Comparison of ENCODE assay signal across 10 mouse cellular contexts in the genomic region with DNA sequence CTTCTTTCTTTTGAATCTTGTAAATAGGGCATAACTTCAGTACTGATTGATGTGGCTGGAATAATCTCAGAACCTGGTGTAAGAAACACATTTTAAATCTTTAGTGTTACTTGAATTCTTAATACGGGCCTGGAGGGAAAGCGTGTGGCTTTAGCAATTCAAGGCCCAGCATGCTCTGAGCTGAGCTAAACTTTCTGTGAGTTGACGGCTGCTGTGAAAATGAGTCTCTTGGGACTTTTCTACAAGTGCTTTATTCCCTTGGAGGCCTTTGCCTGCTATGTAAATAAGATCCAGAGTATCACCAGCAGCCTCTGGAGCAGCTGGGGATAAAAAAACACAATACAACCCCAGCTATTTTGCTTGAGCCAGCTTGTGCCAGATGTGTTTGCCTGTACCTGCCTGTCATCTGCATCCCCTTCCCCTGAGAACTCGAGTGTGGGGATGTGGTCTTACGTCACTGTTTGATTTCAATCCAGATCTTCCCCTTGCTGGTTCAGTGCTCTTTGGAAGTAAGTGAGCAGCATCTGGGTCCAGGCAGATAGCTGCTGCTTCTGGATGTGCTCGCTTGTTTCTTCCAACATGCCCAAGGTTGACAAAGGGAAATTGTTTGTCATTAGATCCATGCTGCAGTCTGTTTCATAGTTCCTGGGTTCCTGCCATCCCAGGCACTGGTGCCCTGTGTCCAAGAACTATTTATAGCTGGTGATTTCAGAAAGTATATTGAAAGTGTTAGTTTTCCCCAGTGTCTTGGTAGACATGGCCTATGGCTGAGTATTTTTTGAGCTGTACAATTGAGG.
DNase-seq lines count a peak whose midpoint lies in the region; TF ChIP-seq lines count a peak whose summit lies in the region.
"Had no signal": no experiment of that assay in that cellular context is flagged by ENCODE, and none has a peak within 500 bp of the region (broad histone marks: within the 10 kb centered on the region; RNA-seq: fewer than 3 reads in every experiment).

No protein-coding gene starts in this region.

- no peak for TF ChIP-seq POLR2A in heart, adult 2 months (IDR thresholded peaks at IDR 0.05; ENCODE audit: insufficient read depth, low read depth, low read length)

- WGBS in heart, adult 2 months: 53% methylated on average over 6 of the region's 6 CpGs

- TF ChIP-seq EP300 in heart, adult 2 months (IDR thresholded peaks at IDR 0.05; ENCODE audit: insufficient read depth, low read depth, low read length): peak; percentile 66; the same call in 1 of the 2 replicates

- peaks cover 2% of the 10 kb centered on the region for H3K4me1 ChIP-seq in heart, adult 2 months (ENCODE audit: control insufficient read depth, insufficient read depth, low read length)
- 0 out of 2 replicates have a peak, but pooled peaks cover 2% of the 10 kb centered on the region for H3K4me1 ChIP-seq in brown adipose tissue, adult 24 weeks (ENCODE audit: control insufficient read depth, insufficient read depth, insufficient read length, low read length)
- H3K4me1 ChIP-seq: neural tube, embryonic 12.5 days had no signal

- no peaks in the 10 kb centered on the region for H3K79me2 ChIP-seq in heart, adult 2 months (replicated peaks; ENCODE audit: control insufficient read depth, insufficient read depth, low read length)

- intact Hi-C loops in heart, adult 2 months (cut with DNase I): loop anchor here (2.0 to 10.0 kb wide), 3 partner anchors 57 to 205 kb away; partner anchors contain the start of gene Fopnl
- intact Hi-C loops in heart, postnatal 25 days (cut with DNase I): no loop called here
- intact Hi-C loops in heart, postnatal 10 days (cut with DNase I): no loop called here

- DNase-seq in heart, adult 2 months: peak in 1 of 2 experiments; percentile 58
- no peak for DNase-seq in heart, postnatal 25 days (ENCODE audit: low spot score)
- peak; percentile 56 for DNase-seq in NIH3T3 (ENCODE audit: low read depth)
- DNase-seq in heart, postnatal 10 days: peak; percentile 64 to 70
- DNase-seq in layer of hippocampus, adult 11-12 months (ENCODE audit: low spot score): no peak
- no peak for DNase-seq in left cerebral cortex, adult 9 months (ENCODE audit: low spot score in 2 of 2)
- DNase-seq: lung, postnatal 36 days; thymus, postnatal 25 days had no signal

- no peaks in the 10 kb centered on the region for H3K36me3 ChIP-seq in heart, adult 2 months (ENCODE audit: control insufficient read depth, insufficient read depth, low read length)

- no peak overlapping the region for H3K9ac ChIP-seq in heart, adult 2 months (ENCODE audit: low read depth, low read length)
- H3K9ac ChIP-seq: neural tube, embryonic 12.5 days had no signal

- H3K27me3 ChIP-seq in heart, adult 2 months (ENCODE audit: control insufficient read depth, insufficient read depth, low read length): no peaks in the 10 kb centered on the region
- H3K27me3 ChIP-seq: neural tube, embryonic 12.5 days had no signal

- TF ChIP-seq CTCF in heart, adult 2 months (IDR thresholded peaks at IDR 0.05): no peak

- peak overlapping the region; percentile 72 for H3K27ac ChIP-seq in heart, adult 2 months
- H3K27ac ChIP-seq in brown adipose tissue, adult 24 weeks (replicated peaks; ENCODE audit: low read depth, low read length): peak overlapping the region; percentile 67
- H3K27ac ChIP-seq: neural tube, embryonic 12.5 days had no signal

- H3K4me3 ChIP-seq in heart, adult 2 months: no peak overlapping the region
- H3K4me3 ChIP-seq in brown adipose tissue, adult 24 weeks (ENCODE audit: insufficient read depth, low read depth, low read length): no peak overlapping the region
- H3K4me3 ChIP-seq: neural tube, embryonic 12.5 days had no signal

Comparison
In these comparisons a context has a peak if more than half of its experiments do, and no peak if none do; other contexts are left out.
1. DNase-seq: peak in NIH3T3 (single experiment) and heart, postnatal 10 days (2 of 2); none in heart, postnatal 25 days (single experiment), layer of hippocampus, adult 11-12 months (single experiment) and left cerebral cortex, adult 9 months (0 of 2).